Mouse (Mus musculus) lung, postnatal 0 days (tissue): ENCODE data around the gene Tfb1m.

Experiments
- CTCF ChIP-seq: IDR thresholded peaks from 2 replicates; pipeline ENCODE4 v1.5.1; 2016; ENCODE audit warnings: antibody characterized with exemption, mild to moderate bottlenecking
- EP300 ChIP-seq: IDR thresholded peaks from 2 replicates; pipeline ENCODE4 v1.6.1; 2016; ENCODE audit warnings: antibody characterized with exemption, mild to moderate bottlenecking, control low read depth

DNA sequence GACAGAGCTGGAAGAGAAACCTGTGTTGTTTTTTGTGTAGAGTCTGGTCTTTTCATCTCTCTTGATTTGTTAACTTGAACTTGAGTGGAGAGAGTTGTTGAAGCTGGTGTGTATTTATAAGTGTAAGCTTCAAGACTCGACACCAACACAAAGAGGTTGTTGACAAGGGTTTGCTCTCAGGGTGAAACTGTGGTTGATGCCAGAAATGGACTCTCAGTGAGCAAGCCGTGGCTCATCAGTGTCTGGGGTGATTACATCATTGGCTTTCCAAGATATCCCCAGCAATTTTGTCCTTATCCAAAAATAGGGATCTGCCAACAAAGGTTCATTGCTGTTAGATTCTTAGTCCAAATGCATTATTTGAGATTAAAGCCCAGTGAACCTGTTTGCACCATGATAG, 81.0 kb downstream of the Tfb1m start:
- TF ChIP-seq CTCF (no peak), EP300 (no peak)
